Mouse (Mus musculus) heart, embryonic 14.5 days (tissue): ENCODE measurements at regions not wholly inside any gene's neighbourhood (a gene's known extent, or its start where the extent isn't known, plus 50 kb on each side); places are given as distances from the start of the nearest gene placed in this dataset.

Experiments used
- ATAC-seq: fragments of 200-750 bp; cut with Nextera tagmentation; 2 replicates; pipeline ENCODE4 v1.8.0; 2017; ENCODE audit warnings: low read depth, moderate TSS enrichment; ENCODE audit not compliant: insufficient number of reproducible peaks, insufficient read depth, low FRiP score
- H3K27ac ChIP-seq, 2 experiments: fragments of 200-500 bp in 1 of 2; fragments of 300-500 bp in 1 of 2; sonication (generic) in 1 of 2; replicated peaks in 1 of 2; 2 replicates each; pipeline ENCODE4 v1.5.1; 2012 to 2014; ENCODE audit warnings: low read depth in 2 of 2, low read length in 2 of 2, control low read depth in 1 of 2, mild to moderate bottlenecking in 1 of 2, mixed read lengths in 1 of 2; ENCODE audit not compliant: control insufficient read depth in 1 of 2, insufficient read depth in 1 of 2
- H3K27me3 ChIP-seq: fragments of 300-500 bp; sonication (generic); 2 replicates; pipeline ENCODE4 v1.6.1; 2014; ENCODE audit warnings: mild to moderate bottlenecking, low read length, control low read depth; ENCODE audit not compliant: control insufficient read depth, insufficient read depth
- H3K36me3 ChIP-seq: fragments of 300-500 bp; sonication (generic); 2 replicates; pipeline ENCODE4 v1.6.1; 2014; ENCODE audit warnings: mild to moderate bottlenecking, control low read depth, low read length, mixed read lengths; ENCODE audit not compliant: control insufficient read depth, insufficient read depth
- H3K4me1 ChIP-seq, 2 experiments: fragments of 200-500 bp in 1 of 2; fragments of 300-500 bp in 1 of 2; sonication (generic) in 1 of 2; 2 replicates each; pipeline ENCODE4 v1.6.1; 2012 to 2014; ENCODE audit warnings: low read length in 2 of 2, control low read depth in 1 of 2, mixed read lengths in 1 of 2; ENCODE audit not compliant: control insufficient read depth in 2 of 2, insufficient read depth in 2 of 2
- H3K4me2 ChIP-seq: fragments of 300-500 bp; sonication (generic); 2 replicates; pipeline ENCODE4 v1.6.1; 2014; ENCODE audit warnings: mild to moderate bottlenecking, low read length
- H3K4me3 ChIP-seq, 2 experiments: fragments of 200-500 bp in 1 of 2; fragments of 300-500 bp in 1 of 2; sonication (generic) in 1 of 2; 2 replicates each; pipeline ENCODE4 v1.5.1; 2012 to 2014; ENCODE audit warnings: low read length in 2 of 2, mild to moderate bottlenecking in 2 of 2, control low read depth in 1 of 2, low read depth in 1 of 2, moderate library complexity in 1 of 2; ENCODE audit not compliant: control insufficient read depth in 1 of 2, insufficient read depth in 1 of 2
- H3K9ac ChIP-seq: fragments of 300-500 bp; sonication (generic); 2 replicates; pipeline ENCODE4 v1.6.1; 2014; ENCODE audit warnings: mild to moderate bottlenecking, low read length
- H3K9me3 ChIP-seq: fragments of 300-500 bp; sonication (generic); 2 replicates; pipeline ENCODE4 v1.6.1; 2016; ENCODE audit warnings: low read length, control low read depth; ENCODE audit not compliant: control insufficient read depth
- WGBS: fragments of 180-500 bp; shearing (Covaris S2); extraction: QIAGEN DNeasy Blood & Tissue Kit; methylation state at CpG from one replicate; pipeline ENCODE4 v1.1.7; 2014; 5-methylcytosine and 5-hydroxymethylcytosine counted together

- no peaks in the 10 kb centered on the region for H3K27me3 ChIP-seq
- no peaks in the 10 kb centered on the region for H3K36me3 ChIP-seq
- H3K4me1 ChIP-seq: peaks cover 5 to 7% of the 10 kb centered on the region in 2 experiments; a peak in 3 of 4 replicates
- no peaks in the 10 kb centered on the region for H3K9me3 ChIP-seq
- H3K4me2 ChIP-seq: no peak overlapping the region
- WGBS: 82% methylated on average over 10 of the region's 10 CpGs
- H3K9ac ChIP-seq: no peak overlapping the region
- no peak overlapping the region for H3K27ac ChIP-seq
- no peak for ATAC-seq
- H3K4me3 ChIP-seq: no peak overlapping the region
Measured at GRCm38 (mm10) chr3:8751356-8751755, 858.5 kb downstream of the Zfp704 start.

GRCm38 (mm10) chr3:8750858-8751257 is 859.0 kb downstream of the Zfp704 start:
- no peak for ATAC-seq
- Histone ChIP-seq H3K4me1 (peaks cover 5 to 7% of the 10 kb centered on the region in 2 experiments; a peak in 3 of 4 replicates), H3K9me3 (no peaks in the 10 kb centered on the region), H3K4me2 (no peak overlapping the region), H3K4me3 (no peak overlapping the region), H3K9ac (no peak overlapping the region), H3K36me3 (no peaks in the 10 kb centered on the region), H3K27me3 (no peaks in the 10 kb centered on the region), H3K27ac (no peak overlapping the region)
- WGBS: 33% methylated on average over 4 of the region's 4 CpGs

GRCm38 (mm10) chr3:8750162-8750561 is 859.7 kb downstream of the Zfp704 start:
- Histone ChIP-seq H3K9ac (no peak overlapping the region), H3K4me3 (no peak overlapping the region), H3K27ac (no peak overlapping the region), H3K36me3 (no peaks in the 10 kb centered on the region), H3K9me3 (no peaks in the 10 kb centered on the region), H3K27me3 (no peaks in the 10 kb centered on the region), H3K4me2 (no peak overlapping the region), H3K4me1 (peaks cover 5 to 11% of the 10 kb centered on the region in 2 experiments; a peak in 3 of 4 replicates)
- no peak for ATAC-seq
- WGBS: 65% methylated on average over 11 of the region's 11 CpGs

GRCm38 (mm10) chr3:8747201-8747600 is 862.7 kb downstream of the Zfp704 start:
- no peak overlapping the region for H3K4me2 ChIP-seq
- no peak overlapping the region for H3K9ac ChIP-seq
- H3K36me3 ChIP-seq: no peaks in the 10 kb centered on the region
- H3K27me3 ChIP-seq: no peaks in the 10 kb centered on the region
- H3K4me1 ChIP-seq: peaks cover 10 to 18% of the 10 kb centered on the region in 2 experiments; a peak in 3 of 4 replicates
- ATAC-seq: no peak
- H3K27ac ChIP-seq: no peak overlapping the region
- no peak overlapping the region for H3K4me3 ChIP-seq
- H3K9me3 ChIP-seq: no peaks in the 10 kb centered on the region
- WGBS: 56% methylated on average over 4 of the region's 4 CpGs

- Histone ChIP-seq H3K27me3 (no peaks in the 10 kb centered on the region), H3K9ac (no peak overlapping the region), H3K4me3 (no peak overlapping the region), H3K27ac (no peak overlapping the region), H3K36me3 (no peaks in the 10 kb centered on the region), H3K4me1 (peaks cover 10 to 18% of the 10 kb centered on the region in 2 experiments; a peak in 3 of 4 replicates), H3K4me2 (no peak overlapping the region), H3K9me3 (no peaks in the 10 kb centered on the region)
- WGBS: 96% methylated on average over 3 of the region's 3 CpGs
- ATAC-seq: no peak
Measured at GRCm38 (mm10) chr3:8746677-8747076, 863.2 kb downstream of the Zfp704 start.

GRCm38 (mm10) chr3:8746037-8746436 is 863.8 kb downstream of the Zfp704 start:
- Histone ChIP-seq H3K36me3 (no peaks in the 10 kb centered on the region), H3K4me1 (peaks cover 10 to 18% of the 10 kb centered on the region in 2 experiments; a peak in 3 of 4 replicates), H3K4me2 (no peak overlapping the region), H3K4me3 (no peak overlapping the region), H3K9me3 (no peaks in the 10 kb centered on the region), H3K27ac (no peak overlapping the region), H3K9ac (no peak overlapping the region), H3K27me3 (no peaks in the 10 kb centered on the region)
- WGBS: 86% methylated on average over 1 of the region's 1 CpGs
- no peak for ATAC-seq

- no peak overlapping the region for H3K9ac ChIP-seq
- no peaks in the 10 kb centered on the region for H3K9me3 ChIP-seq
- no peaks in the 10 kb centered on the region for H3K36me3 ChIP-seq
- H3K27ac ChIP-seq: no peak overlapping the region
- peaks cover 16 to 22% of the 10 kb centered on the region in 2 experiments for H3K4me1 ChIP-seq
- H3K4me3 ChIP-seq: no peak overlapping the region
- H3K4me2 ChIP-seq: no peak overlapping the region
- WGBS: 18% methylated on average over 6 of the region's 6 CpGs
- H3K27me3 ChIP-seq: no peaks in the 10 kb centered on the region
- no peak for ATAC-seq
Measured at GRCm38 (mm10) chr3:8744857-8745256, 865.0 kb downstream of the Zfp704 start.

GRCm38 (mm10) chr3:8743650-8744049 is 866.2 kb downstream of the Zfp704 start:
- H3K36me3 ChIP-seq: no peaks in the 10 kb centered on the region
- no peak overlapping the region for H3K27ac ChIP-seq
- no peak overlapping the region for H3K9ac ChIP-seq
- no peak overlapping the region for H3K4me3 ChIP-seq
- no peak overlapping the region for H3K4me2 ChIP-seq
- no peaks in the 10 kb centered on the region for H3K27me3 ChIP-seq
- H3K9me3 ChIP-seq: no peaks in the 10 kb centered on the region
- peaks cover 19 to 26% of the 10 kb centered on the region in 2 experiments for H3K4me1 ChIP-seq
- WGBS: 61% methylated on average over 7 of the region's 7 CpGs
- ATAC-seq: no peak
